ENCODE assay signal across 19 mouse cellular contexts in the genomic region with DNA sequence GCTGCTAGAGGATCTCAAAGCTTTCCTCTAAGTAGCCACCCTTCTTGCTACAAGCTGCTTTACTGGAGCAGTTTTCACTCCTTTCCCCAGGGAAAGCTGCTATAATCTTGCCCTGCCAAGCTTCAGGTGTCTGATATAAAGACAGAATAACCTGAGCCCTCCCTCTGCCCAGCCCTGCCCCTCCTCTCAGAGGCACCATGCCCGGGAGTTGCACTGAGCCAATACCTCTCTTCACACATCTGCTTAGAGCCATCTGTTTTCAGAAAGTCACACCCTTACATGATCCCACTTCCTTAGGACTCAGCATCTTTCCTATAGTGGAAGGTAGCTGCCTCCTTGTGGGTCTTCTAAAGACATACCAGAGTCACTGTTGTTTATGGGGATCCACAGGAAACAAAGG.
A peak's percentile ranks its signal among the peaks of the same experiment; 100 is the strongest.
DNase-seq lines count a peak whose midpoint lies in the region; ATAC-seq and TF ChIP-seq lines count a peak whose summit lies in the region.
"Had no signal": no experiment of that assay in that cellular context is flagged by ENCODE, and none has a peak within 500 bp of the region (broad histone marks: within the 10 kb centered on the region; RNA-seq: fewer than 3 reads in every experiment).

No protein-coding gene starts in this region.

- no peak overlapping the region for H3K27ac ChIP-seq in forebrain, embryonic 15.5 days (replicated peaks)
- no peak overlapping the region for H3K27ac ChIP-seq in forebrain, embryonic 12.5 days
- no peak overlapping the region for H3K27ac ChIP-seq in hindbrain, embryonic 16.5 days (ENCODE audit: low read depth, low read length)
- no peak overlapping the region for H3K27ac ChIP-seq in hindbrain, postnatal 0 days
- H3K27ac ChIP-seq in forebrain, postnatal 0 days (ENCODE audit: low read depth, low read length): no peak overlapping the region
- H3K27ac ChIP-seq: limb, embryonic 10.5 days; midbrain, embryonic 10.5 days; neural tube, embryonic 13.5 days had no signal

- H3K27me3 ChIP-seq in forebrain, embryonic 15.5 days: no peaks in the 10 kb centered on the region
- H3K27me3 ChIP-seq in forebrain, embryonic 12.5 days: no peaks in the 10 kb centered on the region
- H3K27me3 ChIP-seq in hindbrain, embryonic 16.5 days (replicated peaks; ENCODE audit: control insufficient read depth, insufficient read depth, low read length): no peaks in the 10 kb centered on the region
- no peaks in the 10 kb centered on the region for H3K27me3 ChIP-seq in hindbrain, postnatal 0 days (ENCODE audit: insufficient read depth, low read length)
- no peaks in the 10 kb centered on the region for H3K27me3 ChIP-seq in forebrain, postnatal 0 days (ENCODE audit: insufficient read depth, low read length)
- H3K27me3 ChIP-seq: heart, embryonic 12.5 days; neural tube, embryonic 13.5 days had no signal

- TF ChIP-seq CTCF in hindbrain, postnatal 0 days (IDR thresholded peaks at IDR 0.05; ENCODE audit: low read depth): no peak
- no peak for TF ChIP-seq CTCF in forebrain, postnatal 0 days (IDR thresholded peaks at IDR 0.05; ENCODE audit: low read depth)

- 0 out of 2 replicates have a peak, but pooled peaks cover 3% of the 10 kb centered on the region for H3K4me1 ChIP-seq in forebrain, embryonic 15.5 days
- no peaks in the 10 kb centered on the region for H3K4me1 ChIP-seq in forebrain, embryonic 12.5 days
- H3K4me1 ChIP-seq in hindbrain, embryonic 16.5 days (ENCODE audit: control insufficient read depth, insufficient read depth, low read depth, low read length): no peaks in the 10 kb centered on the region
- no peaks in the 10 kb centered on the region for H3K4me1 ChIP-seq in hindbrain, postnatal 0 days (ENCODE audit: insufficient read depth, low read length)
- H3K4me1 ChIP-seq in forebrain, postnatal 0 days (ENCODE audit: insufficient read depth): no peaks in the 10 kb centered on the region
- H3K4me1 ChIP-seq: heart, embryonic 12.5 days; limb, embryonic 10.5 days; midbrain, embryonic 10.5 days; neural tube, embryonic 13.5 days had no signal

- WGBS in forebrain, embryonic 15.5 days: 41% methylated on average over 1 of the region's 1 CpGs
- 56% methylated on average over 1 of the region's 1 CpGs for WGBS in forebrain, embryonic 12.5 days
- 47% methylated on average over 1 of the region's 1 CpGs for WGBS in hindbrain, embryonic 16.5 days
- WGBS in hindbrain, postnatal 0 days: 50% methylated on average over 1 of the region's 1 CpGs
- WGBS in forebrain, postnatal 0 days: 55% methylated on average over 1 of the region's 1 CpGs

- no peaks in the 10 kb centered on the region for H3K9me3 ChIP-seq in forebrain, embryonic 15.5 days
- H3K9me3 ChIP-seq in forebrain, embryonic 12.5 days: no peaks in the 10 kb centered on the region
- H3K9me3 ChIP-seq in hindbrain, embryonic 16.5 days (ENCODE audit: control insufficient read depth, low read length): no peaks in the 10 kb centered on the region
- H3K9me3 ChIP-seq in hindbrain, postnatal 0 days (ENCODE audit: low read length): no peaks in the 10 kb centered on the region
- no peaks in the 10 kb centered on the region for H3K9me3 ChIP-seq in forebrain, postnatal 0 days (ENCODE audit: low read length)
- H3K9me3 ChIP-seq: heart, embryonic 12.5 days; limb, embryonic 10.5 days; midbrain, embryonic 10.5 days; neural tube, embryonic 13.5 days had no signal

- DNase-seq in hindbrain, postnatal 0 days (ENCODE audit: low spot score): no peak
- no peak for DNase-seq in forebrain, postnatal 0 days
- peak; percentile 28 to 38 for DNase-seq in right cerebral cortex, postnatal 10 days (ENCODE audit: low spot score in 2 of 2)
- no peak for DNase-seq in adrenal gland, postnatal 14 days
- DNase-seq: adrenal gland, postnatal 10 days; cerebellum, adult 9-10 months; gastrocnemius, postnatal 10 days; kidney, adult 18-20 months; kidney, postnatal 14 days; lung, embryonic 14.5 days; lung, postnatal 4 days had no signal

- no peak overlapping the region for H3K4me2 ChIP-seq in forebrain, embryonic 15.5 days (replicated peaks)
- no peak overlapping the region for H3K4me2 ChIP-seq in forebrain, embryonic 12.5 days
- no peak overlapping the region for H3K4me2 ChIP-seq in hindbrain, embryonic 16.5 days (ENCODE audit: low read length)
- H3K4me2 ChIP-seq in hindbrain, postnatal 0 days (ENCODE audit: low read depth, low read length): no peak overlapping the region
- no peak overlapping the region for H3K4me2 ChIP-seq in forebrain, postnatal 0 days (ENCODE audit: low read depth)
- H3K4me2 ChIP-seq: heart, embryonic 12.5 days; liver, embryonic 11.5 days; lung, embryonic 14.5 days; neural tube, embryonic 13.5 days had no signal

- no peak overlapping the region for H3K9ac ChIP-seq in forebrain, embryonic 15.5 days (replicated peaks)
- no peak overlapping the region for H3K9ac ChIP-seq in forebrain, embryonic 12.5 days
- no peak overlapping the region for H3K9ac ChIP-seq in hindbrain, embryonic 16.5 days (ENCODE audit: low read depth, low read length)
- H3K9ac ChIP-seq in hindbrain, postnatal 0 days (replicated peaks; ENCODE audit: low read length): no peak overlapping the region
- H3K9ac ChIP-seq in forebrain, postnatal 0 days: no peak overlapping the region
- H3K9ac ChIP-seq: heart, embryonic 12.5 days; lung, embryonic 14.5 days; neural tube, embryonic 13.5 days had no signal

- no peak overlapping the region for H3K4me3 ChIP-seq in forebrain, embryonic 15.5 days
- no peak overlapping the region for H3K4me3 ChIP-seq in forebrain, embryonic 12.5 days (replicated peaks)
- no peak overlapping the region for H3K4me3 ChIP-seq in hindbrain, embryonic 16.5 days (ENCODE audit: low read length)
- no peak overlapping the region for H3K4me3 ChIP-seq in hindbrain, postnatal 0 days (ENCODE audit: low read length)
- H3K4me3 ChIP-seq in forebrain, postnatal 0 days (ENCODE audit: low read depth, low read length): no peak overlapping the region
- H3K4me3 ChIP-seq: heart, embryonic 12.5 days; limb, embryonic 10.5 days; midbrain, embryonic 10.5 days; neural tube, embryonic 13.5 days had no signal

- no peaks in the 10 kb centered on the region for H3K36me3 ChIP-seq in forebrain, embryonic 15.5 days
- no peaks in the 10 kb centered on the region for H3K36me3 ChIP-seq in forebrain, embryonic 12.5 days (replicated peaks)
- H3K36me3 ChIP-seq in hindbrain, embryonic 16.5 days (ENCODE audit: control insufficient read depth, insufficient read depth, low read length): no peaks in the 10 kb centered on the region
- H3K36me3 ChIP-seq in hindbrain, postnatal 0 days (ENCODE audit: insufficient read depth, low read length): no peaks in the 10 kb centered on the region
- H3K36me3 ChIP-seq in forebrain, postnatal 0 days (ENCODE audit: insufficient read depth): no peaks in the 10 kb centered on the region
- H3K36me3 ChIP-seq: heart, embryonic 12.5 days; limb, embryonic 10.5 days; midbrain, embryonic 10.5 days; neural tube, embryonic 13.5 days had no signal

- ATAC-seq in forebrain, embryonic 15.5 days (replicated peaks): peak; percentile 77
- no peak for ATAC-seq in forebrain, embryonic 12.5 days (ENCODE audit: low FRiP score)
- peak; percentile 42; the same call in 1 of the 2 replicates for ATAC-seq in hindbrain, embryonic 16.5 days
- no peak for ATAC-seq in hindbrain, postnatal 0 days
- ATAC-seq in forebrain, postnatal 0 days: peak; percentile 32; the same call in 1 of the 2 replicates

Comparison
In these comparisons a context has a peak if more than half of its experiments do, and no peak if none do; other contexts are left out.
1. ATAC-seq: peak in forebrain, embryonic 15.5 days (single experiment), hindbrain, embryonic 16.5 days (single experiment) and forebrain, postnatal 0 days (single experiment); none in forebrain, embryonic 12.5 days (single experiment) and hindbrain, postnatal 0 days (single experiment).
2. DNase-seq: peak in right cerebral cortex, postnatal 10 days (2 of 2); none in hindbrain, postnatal 0 days (single experiment), forebrain, postnatal 0 days (single experiment) and adrenal gland, postnatal 14 days (single experiment).